Mouse (Mus musculus) kidney, adult 18-20 months (tissue): ENCODE results near the gene Slc43a1.

ENCODE experiments used
- DNase-seq: peaks from one replicate; pipeline ENCODE4 v3.0.0; 2021

Slc43a1 gene

GRCm38 (mm10) chr2:84831666-84832391, 6.8 kb upstream of the Slc43a1 start:
- DNase-seq = peak; percentile 83

DNA sequence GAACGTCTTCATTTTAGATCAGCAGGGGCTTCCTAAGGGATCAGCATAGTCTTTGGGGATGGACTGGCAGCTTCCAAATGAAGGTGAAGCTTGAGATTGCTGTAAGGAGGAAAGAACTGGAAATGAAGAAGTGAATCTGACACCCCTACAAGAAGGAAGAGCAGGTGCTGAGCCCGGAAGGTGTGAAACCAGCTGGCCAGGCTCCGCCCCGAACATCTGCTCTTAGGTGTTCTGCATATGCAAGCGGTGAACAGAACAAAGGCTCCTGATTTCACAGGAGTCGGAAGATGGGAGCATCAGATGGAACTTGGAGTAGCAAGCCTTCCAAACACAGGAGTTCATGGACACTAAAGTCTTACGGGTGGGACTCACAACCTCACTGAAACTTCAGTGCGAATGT, 1.5 kb upstream of the Slc43a1 start:
- DNase-seq = no peak

DNA sequence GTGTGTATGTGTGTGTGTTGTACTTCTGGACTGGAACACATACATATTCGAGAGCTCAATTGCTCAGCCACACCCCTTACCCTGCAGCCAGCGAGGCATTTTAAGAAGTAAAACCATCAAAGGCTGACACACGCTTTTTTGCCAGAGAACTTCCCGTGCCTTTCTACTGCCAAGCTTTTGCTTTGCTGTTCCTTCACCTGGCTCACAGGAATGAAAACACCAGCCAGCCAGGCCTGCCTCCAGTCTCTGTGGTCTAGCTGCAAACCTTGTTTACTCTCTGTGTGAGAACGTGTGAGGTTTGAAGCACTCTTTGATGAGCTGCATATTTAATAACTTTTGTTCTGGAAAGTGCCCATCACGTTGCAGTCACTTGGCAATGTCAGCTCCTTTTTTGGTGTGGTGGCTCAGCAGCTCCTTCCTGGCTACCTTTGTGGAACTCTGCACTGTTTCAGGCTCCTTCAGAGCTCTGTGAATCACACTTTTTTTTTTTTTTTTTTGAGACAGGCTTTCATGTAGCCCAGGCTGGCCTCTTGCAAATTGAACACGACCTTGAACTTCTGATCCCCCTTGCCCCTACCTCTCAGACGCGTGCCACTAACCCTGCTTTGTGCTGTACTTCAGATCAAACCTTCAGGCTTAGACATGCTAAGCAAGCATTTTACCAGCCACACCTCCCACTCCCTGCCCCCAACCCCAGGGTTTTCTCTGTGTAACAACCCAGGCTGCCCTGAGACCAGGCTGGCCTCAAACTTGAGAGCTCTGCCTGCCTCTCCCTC, 645 bp upstream of the Slc43a1 start:
- no peak for DNase-seq

- peak; percentile 32 for DNase-seq
Observed at GRCm38 (mm10) chr2:84838993-84839980, 637 bp downstream of the Slc43a1 start.

GRCm38 (mm10) chr2:84840016-84840747, 1.5 kb downstream of the Slc43a1 start:
- peak; percentile 67 for DNase-seq

DNA sequence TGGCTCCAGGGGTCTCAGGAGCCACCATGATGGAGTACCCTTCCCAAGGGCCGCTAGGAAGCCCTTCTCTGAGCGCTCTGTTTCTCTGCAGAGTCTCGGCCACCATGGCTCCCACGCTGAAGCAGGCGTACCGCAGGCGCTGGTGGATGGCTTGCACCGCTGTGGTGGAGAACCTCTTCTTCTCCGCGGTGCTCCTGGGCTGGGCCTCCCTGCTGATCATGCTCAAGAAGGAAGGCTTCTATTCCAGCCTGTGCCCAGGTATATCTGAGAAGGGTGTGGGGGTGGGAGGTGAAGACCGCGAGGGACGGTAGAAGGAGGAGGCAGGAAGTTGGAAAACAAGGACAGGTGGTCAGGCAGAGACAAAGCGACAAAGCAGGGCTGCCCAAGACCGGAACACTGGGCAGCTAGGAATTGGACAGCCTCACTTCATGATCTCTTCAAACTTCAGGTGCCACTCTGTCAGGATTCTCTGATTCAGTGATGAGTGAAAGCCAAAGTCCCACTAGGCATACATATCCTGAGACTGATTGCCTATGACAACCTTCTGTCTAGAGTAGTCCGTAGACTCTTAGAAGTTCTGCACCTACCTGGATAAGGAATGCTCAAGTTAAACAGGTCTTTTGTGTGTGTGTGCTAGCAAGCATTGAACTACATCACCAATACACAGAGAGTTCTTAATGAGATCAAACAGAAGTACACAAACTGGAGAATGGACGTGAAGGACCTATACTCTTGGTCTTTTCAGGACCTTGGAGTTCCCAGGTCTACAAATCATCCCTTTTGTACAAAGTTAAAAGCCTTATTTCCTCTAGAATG, 2.3 kb downstream of the Slc43a1 start:
- DNase-seq = no peak

DNA sequence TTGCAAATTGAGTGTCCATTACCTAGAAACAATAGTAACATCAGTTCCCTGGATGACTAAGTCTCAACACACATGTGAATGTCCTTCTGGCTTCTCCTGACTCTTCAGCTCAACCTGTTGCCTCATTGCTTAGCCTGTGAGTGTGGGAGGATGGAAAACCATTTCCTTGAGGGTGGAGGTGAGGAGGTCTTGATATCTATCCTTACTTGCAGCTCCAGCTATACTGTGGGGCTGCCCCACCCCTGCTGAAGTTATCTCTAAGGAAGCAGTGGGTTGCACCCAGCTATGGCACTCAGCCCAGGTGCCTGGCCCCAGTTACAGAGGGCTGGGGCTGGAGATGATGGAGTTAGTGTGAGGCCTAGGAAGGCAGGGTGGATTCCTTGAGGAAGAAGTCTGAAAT, 3.3 kb downstream of the Slc43a1 start:
- no peak for DNase-seq

DNA sequence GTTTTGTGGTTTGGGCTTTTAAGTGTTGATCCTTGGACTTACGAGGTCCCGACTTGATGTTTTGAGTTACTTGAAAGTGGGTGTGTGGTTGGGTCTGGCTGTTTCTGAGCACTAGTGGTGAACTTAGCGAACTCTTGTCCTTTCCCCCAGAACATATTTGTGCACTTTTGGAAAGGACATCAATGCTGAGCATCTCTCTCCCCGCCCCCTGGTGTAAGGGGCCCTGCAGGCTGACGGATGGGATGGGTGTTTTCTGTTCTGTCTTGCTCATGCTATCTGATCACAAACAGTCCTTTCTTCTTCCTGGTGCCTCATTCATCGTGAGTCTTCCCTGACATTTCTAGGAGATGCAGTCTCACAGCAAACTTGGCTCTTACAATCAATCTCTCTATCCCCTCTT, 5.0 kb downstream of the Slc43a1 start:
- no peak for DNase-seq

GRCm38 (mm10) chr2:84845226-84845625, 6.6 kb downstream of the Slc43a1 start:
- DNase-seq = no peak

GRCm38 (mm10) chr2:84850407-84851129, 11.9 kb downstream of the Slc43a1 start:
- DNase-seq = no peak

- DNase-seq = peak; percentile 74
Observed at GRCm38 (mm10) chr2:84851130-84852040, 12.7 kb downstream of the Slc43a1 start.

DNA sequence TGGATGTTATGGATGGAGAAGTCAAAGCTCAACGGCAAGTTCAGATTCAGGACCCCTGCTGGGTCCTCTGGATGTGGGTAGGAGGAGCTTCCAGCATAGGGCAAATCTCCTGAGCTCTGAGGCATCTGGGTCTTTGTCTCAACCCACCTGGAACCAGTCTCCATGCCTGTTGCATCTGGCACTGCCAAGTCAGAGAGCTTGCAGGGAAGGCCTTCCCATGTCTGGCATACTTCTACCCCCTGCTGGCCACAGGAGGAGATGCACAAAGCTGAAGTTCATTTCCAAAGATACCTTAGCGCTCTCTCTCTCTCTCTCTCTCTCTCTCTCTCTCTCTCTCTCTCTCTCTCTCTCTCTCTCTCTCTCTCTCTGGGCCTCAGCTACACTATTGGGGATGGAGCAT, 17.1 kb downstream of the Slc43a1 start:
- peak; percentile 63 for DNase-seq

DNA sequence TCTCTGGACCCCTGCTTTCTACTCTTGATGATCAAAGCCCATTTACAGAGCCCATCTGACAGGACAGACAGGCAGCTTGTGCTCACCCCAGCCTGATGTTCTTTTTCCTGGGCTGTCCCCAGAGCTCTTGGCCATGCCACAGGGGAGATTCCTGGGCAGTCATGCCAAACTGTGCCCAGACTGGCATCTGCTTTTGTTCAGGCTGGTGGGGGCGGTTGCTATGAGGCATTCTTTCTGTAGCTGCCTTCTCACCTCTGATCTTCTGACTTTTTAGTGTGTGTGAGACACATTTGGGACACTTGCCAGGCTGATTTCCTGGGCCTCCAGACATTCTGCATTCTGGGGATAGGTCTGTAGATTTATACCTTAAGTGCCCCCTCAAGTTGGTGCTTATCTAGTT, 19.9 kb downstream of the Slc43a1 start:
- no peak for DNase-seq

DNA sequence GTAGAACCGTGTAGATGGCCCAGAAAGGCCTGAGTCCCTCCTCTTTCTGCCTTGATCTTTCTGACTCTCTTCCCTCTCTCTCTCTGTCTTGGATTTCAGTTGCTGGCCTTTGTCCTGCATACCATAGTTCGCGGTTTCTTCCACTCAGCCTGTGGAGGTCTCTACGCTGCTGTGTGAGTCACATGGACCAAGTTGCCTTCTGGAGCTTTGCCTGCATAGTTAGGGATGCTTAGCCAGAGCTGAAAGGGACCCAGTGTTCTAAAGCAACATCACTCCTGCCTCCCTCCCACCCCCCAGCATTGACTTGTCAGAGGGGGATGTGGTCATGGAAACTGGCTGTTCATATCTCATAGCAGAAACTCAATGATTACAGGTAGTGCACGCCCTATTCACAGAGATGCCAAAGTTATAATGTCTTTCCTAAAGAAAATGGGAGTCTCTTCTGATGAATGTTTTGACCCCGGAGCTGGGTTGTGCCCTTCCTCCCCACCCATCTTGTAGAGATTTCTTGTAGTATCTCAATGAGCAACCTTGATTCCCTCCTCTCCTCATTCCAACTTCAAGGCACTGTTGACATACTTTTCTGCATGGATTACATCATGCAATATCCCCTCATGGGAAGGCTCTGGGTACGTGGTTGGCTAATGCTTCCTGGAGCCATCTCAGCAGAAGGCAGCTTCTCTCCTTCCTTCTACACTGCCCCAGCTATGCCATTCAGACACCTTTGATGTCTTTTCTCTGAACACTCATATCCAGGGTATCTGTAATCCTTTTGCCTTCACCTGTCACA, 21.5 kb downstream of the Slc43a1 start:
- DNase-seq = no peak

- no peak for DNase-seq
Observed at GRCm38 (mm10) chr2:84861430-84861829, 22.8 kb downstream of the Slc43a1 start.

GRCm38 (mm10) chr2:84862231-84862630, 23.6 kb downstream of the Slc43a1 start:
- DNase-seq = no peak

DNA sequence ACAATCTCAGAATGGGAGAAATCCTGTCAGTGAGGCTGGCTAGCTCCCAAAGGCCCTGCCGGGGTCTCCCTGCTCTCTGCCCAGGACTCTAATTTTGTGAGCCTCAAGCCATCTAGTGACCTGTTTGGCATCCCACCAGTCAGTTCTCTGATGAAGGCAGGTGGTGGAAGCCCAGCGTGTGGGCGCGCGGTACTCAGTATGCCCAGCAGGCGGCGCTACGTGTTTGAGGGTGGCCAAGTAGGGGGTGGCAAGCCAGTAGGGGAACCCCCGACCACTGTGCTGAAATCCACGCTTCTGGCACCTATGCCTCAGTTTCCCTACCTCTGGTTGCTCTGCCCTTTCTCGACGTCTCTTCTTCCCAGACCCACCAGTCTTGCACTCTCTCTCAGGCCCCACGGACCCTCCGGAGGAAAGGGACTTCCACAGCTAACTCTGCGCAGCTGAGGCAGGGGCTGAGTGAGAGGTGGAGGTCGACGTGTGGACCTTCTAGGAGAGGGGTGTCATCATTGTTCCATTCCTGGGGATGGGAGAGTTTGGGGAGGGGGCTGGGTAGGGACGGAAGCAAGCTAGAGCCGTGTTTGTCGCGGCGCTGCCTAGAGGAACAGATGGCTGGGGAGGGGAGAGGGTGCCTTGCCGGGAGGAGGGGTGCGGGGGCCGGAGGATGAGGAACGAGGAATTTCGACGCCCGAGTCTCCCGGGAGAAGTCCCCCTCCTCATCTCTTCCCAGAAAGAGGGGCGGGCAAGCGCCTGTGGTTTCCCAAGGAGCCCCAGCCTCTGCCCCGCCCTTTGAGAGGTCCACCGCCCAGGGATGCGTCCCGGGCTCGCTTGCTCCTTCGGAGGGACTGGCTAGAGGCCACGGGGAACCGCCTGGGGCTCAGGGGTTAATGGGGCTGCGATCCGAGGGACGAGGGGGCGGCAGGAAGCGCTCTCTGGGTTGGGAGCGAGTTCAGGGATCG, 27.2 kb downstream of the Slc43a1 start:
- DNase-seq = peak; percentile 58

DNA sequence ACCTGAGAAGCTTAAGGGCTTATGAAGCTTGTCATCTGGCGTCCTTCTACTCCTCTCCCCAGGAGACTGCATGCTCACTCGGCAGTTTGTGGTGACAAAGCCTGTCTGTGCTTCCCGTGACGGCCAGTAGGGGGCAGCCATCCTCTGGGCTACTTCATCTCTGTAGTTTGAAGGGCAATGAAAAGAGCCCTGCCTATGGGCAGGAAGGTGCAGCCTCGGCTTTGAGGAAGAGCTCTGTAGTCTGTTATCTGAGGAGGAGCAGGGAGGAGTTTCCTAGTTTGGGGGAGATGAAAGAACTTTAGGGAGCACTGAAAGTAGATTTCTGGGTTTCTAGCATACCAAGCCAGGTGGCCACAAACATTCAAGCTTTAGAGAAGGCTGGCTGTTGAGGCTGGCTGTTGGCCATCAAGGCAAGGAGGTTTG, 29.9 kb downstream of the Slc43a1 start:
- DNase-seq = peak; percentile 76
